Mouse (Mus musculus) testis, adult 2 months (tissue): ENCODE measurements around the gene Htr5a.

ENCODE experiments used
- CTCF ChIP-seq: fragments of 200-500 bp; IDR thresholded peaks from 2 replicates; pipeline ENCODE4 v1.5.1; 2012; ENCODE audit warnings: low read depth, mild to moderate bottlenecking, inconsistent platforms, low read length, moderate library complexity; ENCODE audit not compliant: control insufficient read depth, insufficient read depth, insufficient replicate concordance
- POLR2A ChIP-seq: fragments of 200-500 bp; IDR thresholded peaks from 2 replicates; pipeline ENCODE4 v1.6.1; 2012; ENCODE audit warnings: low read depth, mild to moderate bottlenecking, inconsistent platforms, low read length, moderate library complexity; ENCODE audit not compliant: control insufficient read depth

DNA sequence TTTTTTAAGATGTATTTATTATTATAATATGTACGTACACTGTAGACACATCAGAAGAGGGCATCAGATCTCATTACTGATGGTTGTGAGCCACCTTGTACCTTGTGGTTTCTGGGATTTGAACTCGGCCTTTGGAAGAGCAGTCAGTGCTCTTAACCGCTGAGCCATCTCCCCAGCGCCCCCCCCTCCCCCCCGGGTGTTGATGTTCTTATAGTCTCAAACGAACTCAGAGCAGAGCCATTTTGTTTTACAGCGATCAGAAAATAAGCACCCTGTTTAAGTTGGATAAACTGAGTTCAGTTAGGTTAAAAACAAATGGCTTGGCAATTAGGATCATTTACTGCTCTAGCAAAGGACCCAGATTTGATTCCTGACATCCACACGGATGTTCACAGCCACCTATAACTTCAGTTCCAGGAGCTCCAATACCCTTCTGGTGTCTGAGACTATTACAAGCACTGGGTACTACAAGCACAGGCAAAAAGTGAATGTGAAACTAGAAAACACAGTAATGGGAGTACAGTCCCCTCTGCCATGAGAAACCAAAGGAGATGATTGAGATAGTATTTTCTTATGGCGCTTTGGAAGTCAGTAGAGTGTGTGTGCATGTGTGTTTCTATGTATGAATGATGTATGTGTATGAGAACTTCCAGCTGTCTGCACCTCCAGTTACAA is 49.3 kb upstream of the Htr5a start:
- TF ChIP-seq CTCF = no peak
- TF ChIP-seq POLR2A = no peak
